Mouse (Mus musculus) hindbrain, embryonic 14.5 days (tissue): ENCODE measurements at regions not wholly inside any gene's neighbourhood (a gene's known extent, or its start where the extent isn't known, plus 50 kb on each side); places are given as distances from the start of the nearest gene placed in this dataset.

ENCODE experiments used
- ATAC-seq: fragments of 200-750 bp; cut with Nextera tagmentation; 2 replicates; pipeline ENCODE4 v1.8.0; 2017; ENCODE audit warnings: moderate number of reproducible peaks, mild to moderate bottlenecking, moderate TSS enrichment, moderate library complexity; ENCODE audit not compliant: low FRiP score
- DNase-seq: peaks from one replicate; pipeline ENCODE4 v3.0.0-alpha.2; 2015; ENCODE audit warnings: low spot score
- H3K27ac ChIP-seq: fragments of 300-500 bp; sonication (generic); 2 replicates; pipeline ENCODE4 v1.5.1; 2014; ENCODE audit warnings: mild to moderate bottlenecking, moderate library complexity
- H3K27me3 ChIP-seq: fragments of 300-500 bp; sonication (generic); 2 replicates; pipeline ENCODE4 v1.6.1; 2014; ENCODE audit warnings: mild to moderate bottlenecking, low read length, mixed read lengths; ENCODE audit not compliant: control insufficient read depth, insufficient read depth
- H3K36me3 ChIP-seq: fragments of 300-500 bp; sonication (generic); replicated peaks from 2 replicates; pipeline ENCODE4 v1.6.1; 2014; ENCODE audit not compliant: control insufficient read depth, insufficient read depth
- H3K4me1 ChIP-seq: fragments of 300-500 bp; sonication (generic); replicated peaks from 2 replicates; pipeline ENCODE4 v1.6.1; 2014; ENCODE audit warnings: antibody characterized with exemption, low read length, mixed read lengths; ENCODE audit not compliant: control insufficient read depth, insufficient read depth
- H3K4me2 ChIP-seq: fragments of 300-500 bp; sonication (generic); replicated peaks from 2 replicates; pipeline ENCODE4 v1.6.1; 2014; ENCODE audit warnings: mild to moderate bottlenecking, moderate library complexity
- H3K4me3 ChIP-seq: fragments of 300-500 bp; sonication (generic); replicated peaks from 2 replicates; pipeline ENCODE4 v1.5.1; 2014; ENCODE audit warnings: mild to moderate bottlenecking, low read length
- H3K9ac ChIP-seq: fragments of 300-500 bp; sonication (generic); 2 replicates; pipeline ENCODE4 v1.6.1; 2014
- H3K9me3 ChIP-seq: fragments of 300-500 bp; sonication (generic); 2 replicates; pipeline ENCODE4 v1.6.1; 2016; ENCODE audit warnings: low read length; ENCODE audit not compliant: control insufficient read depth
- WGBS: fragments of 180-500 bp; shearing (Covaris S2); extraction: QIAGEN DNeasy Blood & Tissue Kit; methylation state at CpG from one replicate; pipeline ENCODE4 v1.1.7; 2014; 5-methylcytosine and 5-hydroxymethylcytosine counted together

GRCm38 (mm10) chr17:69769002-69769421, 199.9 kb upstream of the Dlgap1 start:
- no peaks in the 10 kb centered on the region for H3K4me1 ChIP-seq
- no peaks in the 10 kb centered on the region for H3K9me3 ChIP-seq
- H3K27ac ChIP-seq = no peak overlapping the region
- 52% methylated on average over 8 of the region's 8 CpGs for WGBS
- no peak overlapping the region for H3K4me3 ChIP-seq
- no peaks in the 10 kb centered on the region for H3K36me3 ChIP-seq
- H3K9ac ChIP-seq = no peak overlapping the region
- no peak for ATAC-seq
- H3K4me2 ChIP-seq = no peak overlapping the region
- no peaks in the 10 kb centered on the region for H3K27me3 ChIP-seq
- DNase-seq = peak; percentile 28

DNA sequence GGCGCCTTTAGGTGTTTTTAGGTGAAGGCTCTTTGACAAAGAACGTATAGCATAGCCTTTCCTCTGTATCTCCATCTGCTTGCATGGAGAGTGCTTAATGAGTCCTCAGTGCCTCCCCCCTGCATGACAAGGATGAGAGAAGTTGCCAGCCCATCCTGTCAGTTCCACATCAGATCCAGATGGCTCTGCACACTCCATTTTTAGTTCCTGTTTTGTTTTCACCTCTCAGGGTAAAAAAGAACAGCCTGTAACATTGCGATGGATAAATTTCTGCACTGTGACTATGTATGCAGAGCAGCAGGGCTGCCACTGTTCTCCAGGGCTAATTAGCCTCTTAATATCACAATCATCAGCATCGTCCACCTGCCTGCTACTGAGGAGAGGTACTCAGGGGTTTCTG, 198.8 kb upstream of the Dlgap1 start:
- H3K4me1 ChIP-seq = no peaks in the 10 kb centered on the region
- H3K4me3 ChIP-seq = no peak overlapping the region
- no peak overlapping the region for H3K27ac ChIP-seq
- DNase-seq (no peak), ATAC-seq (no peak)
- no peaks in the 10 kb centered on the region for H3K9me3 ChIP-seq
- H3K27me3 ChIP-seq = no peaks in the 10 kb centered on the region
- no peak overlapping the region for H3K4me2 ChIP-seq
- H3K9ac ChIP-seq = no peak overlapping the region
- WGBS = 71% methylated on average over 4 of the region's 4 CpGs
- H3K36me3 ChIP-seq = no peaks in the 10 kb centered on the region

- Histone ChIP-seq H3K4me2 (no peak overlapping the region), H3K4me3 (no peak overlapping the region), H3K4me1 (no peaks in the 10 kb centered on the region), H3K9me3 (no peaks in the 10 kb centered on the region), H3K27ac (no peak overlapping the region), H3K27me3 (no peaks in the 10 kb centered on the region), H3K9ac (no peak overlapping the region), H3K36me3 (no peaks in the 10 kb centered on the region)
- ATAC-seq (no peak), DNase-seq (no peak)
- 100% methylated on average over 1 of the region's 1 CpGs for WGBS
Measured at GRCm38 (mm10) chr17:69781201-69781600, 187.7 kb upstream of the Dlgap1 start.

DNA sequence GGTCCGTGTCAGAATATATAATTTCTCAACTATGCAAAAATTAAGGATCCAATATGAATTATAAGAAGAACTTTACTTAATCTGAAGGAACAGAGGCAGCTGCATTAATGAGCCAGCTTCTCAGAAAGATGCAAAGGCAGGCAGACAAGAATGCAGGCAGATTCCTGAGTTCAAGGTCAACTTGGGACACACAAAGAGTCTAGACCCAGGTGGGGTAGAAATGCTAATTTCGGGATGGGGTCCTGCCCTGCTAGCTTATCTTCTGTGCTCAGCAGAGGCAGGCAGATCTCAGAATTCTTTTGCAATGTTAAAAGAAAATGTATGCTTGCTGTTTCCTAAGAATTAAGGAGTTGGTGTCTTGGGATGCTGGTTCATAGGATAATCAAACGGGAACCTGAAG, 181.9 kb upstream of the Dlgap1 start:
- DNase-seq = no peak
- 90% methylated on average over 3 of the region's 3 CpGs for WGBS

DNA sequence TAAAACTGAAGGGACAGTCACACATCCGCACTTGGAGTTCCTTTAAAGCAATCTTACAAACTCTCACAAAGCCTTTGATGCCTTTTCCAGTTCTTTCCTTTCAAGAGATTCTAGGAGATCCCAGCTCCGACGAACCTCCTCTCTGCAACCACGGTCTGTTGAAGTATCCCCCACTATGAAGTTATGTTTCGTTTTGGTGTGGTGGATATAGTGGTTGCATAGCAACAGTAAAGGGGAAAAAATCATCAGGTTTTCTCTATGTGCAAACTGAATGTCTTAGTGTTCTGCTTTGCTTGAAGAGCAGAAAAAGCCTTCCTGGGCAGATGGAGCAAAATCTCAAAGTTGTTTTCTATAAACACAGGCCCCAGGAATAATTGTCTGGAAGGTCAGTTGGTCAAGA, 147.4 kb upstream of the Dlgap1 start:
- ATAC-seq (no peak), DNase-seq (no peak)
- Histone ChIP-seq H3K9ac (no peak overlapping the region), H3K9me3 (no peaks in the 10 kb centered on the region), H3K27ac (no peak overlapping the region), H3K27me3 (no peaks in the 10 kb centered on the region), H3K4me2 (no peak overlapping the region), H3K4me3 (no peak overlapping the region), H3K4me1 (no peaks in the 10 kb centered on the region), H3K36me3 (no peaks in the 10 kb centered on the region)
- 85% methylated on average over 5 of the region's 5 CpGs for WGBS

More for the DNA sequence above, 181.9 kb upstream of the Dlgap1 start:
- no peaks in the 10 kb centered on the region for H3K9me3 ChIP-seq
- no peaks in the 10 kb centered on the region for H3K36me3 ChIP-seq
- H3K4me3 ChIP-seq = no peak overlapping the region
- ATAC-seq = no peak
- H3K4me2 ChIP-seq = no peak overlapping the region
- H3K27ac ChIP-seq = no peak overlapping the region
- no peaks in the 10 kb centered on the region for H3K4me1 ChIP-seq
- H3K27me3 ChIP-seq = no peaks in the 10 kb centered on the region
- H3K9ac ChIP-seq = no peak overlapping the region

DNA sequence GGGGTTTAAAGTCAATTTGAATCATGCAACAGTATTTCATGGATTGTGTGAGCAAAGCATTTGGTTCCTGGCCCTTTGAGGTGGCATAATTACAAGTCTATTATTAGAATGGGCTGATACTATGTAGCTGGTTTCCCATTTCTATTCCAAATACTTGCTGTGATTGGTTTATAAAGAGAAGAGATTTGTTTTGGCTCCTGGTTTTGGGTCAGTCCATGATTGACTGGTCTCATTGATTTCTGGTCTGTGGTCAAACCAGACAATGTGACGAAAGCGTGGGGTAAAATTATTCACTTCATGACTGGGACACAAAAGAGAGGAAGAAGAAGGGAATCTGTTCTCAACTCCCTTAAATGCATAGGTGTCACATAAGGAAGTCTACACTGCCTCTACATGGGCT, 147.0 kb upstream of the Dlgap1 start:
- H3K9ac ChIP-seq = no peak overlapping the region
- no peak for DNase-seq
- ATAC-seq = no peak
- H3K4me3 ChIP-seq = no peak overlapping the region
- H3K9me3 ChIP-seq = no peaks in the 10 kb centered on the region
- no peak overlapping the region for H3K27ac ChIP-seq
- no peak overlapping the region for H3K4me2 ChIP-seq
- no peaks in the 10 kb centered on the region for H3K4me1 ChIP-seq
- WGBS = 62% methylated on average over 2 of the region's 2 CpGs
- H3K27me3 ChIP-seq = no peaks in the 10 kb centered on the region
- no peaks in the 10 kb centered on the region for H3K36me3 ChIP-seq

DNA sequence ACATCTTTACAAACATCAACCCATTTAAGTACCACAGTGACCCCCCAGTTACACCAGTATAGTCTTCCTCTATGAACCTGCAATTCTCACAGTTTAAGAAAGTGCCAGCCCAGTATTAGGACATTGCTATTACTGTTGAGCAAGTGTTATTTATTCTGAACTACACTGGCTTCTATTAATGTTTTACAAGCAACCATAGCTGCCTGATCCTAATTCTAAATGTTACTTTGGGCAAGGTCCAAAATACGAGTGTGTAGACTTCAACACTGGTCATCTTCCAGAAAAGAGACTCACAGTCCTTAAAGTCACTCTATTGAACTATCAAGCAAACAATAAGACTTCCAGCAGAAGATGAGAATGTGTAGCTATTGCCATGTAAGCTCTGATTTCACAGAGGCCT, 146.0 kb upstream of the Dlgap1 start:
- 69% methylated on average over 1 of the region's 1 CpGs for WGBS
- no peak for ATAC-seq

DNA sequence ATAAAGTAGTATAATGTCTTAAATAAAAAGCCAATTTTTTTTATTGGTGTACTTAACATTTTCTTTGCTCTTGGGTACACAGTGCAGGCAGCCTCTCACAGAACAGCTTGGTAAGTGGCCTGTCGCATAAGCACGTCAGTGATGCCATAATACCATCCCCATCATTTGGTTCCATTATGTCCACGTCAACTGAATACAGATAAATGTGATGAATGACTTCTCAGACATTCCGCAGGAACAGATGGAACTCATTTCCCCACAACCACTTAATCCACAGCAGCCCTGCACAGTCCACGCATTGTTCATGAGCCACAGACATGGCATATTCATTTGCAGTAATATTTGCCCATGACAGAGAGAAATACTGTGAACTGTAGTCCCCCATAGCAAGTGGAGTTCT, 127.6 kb upstream of the Dlgap1 start:
- WGBS = 58% methylated on average over 5 of the region's 5 CpGs
- Histone ChIP-seq H3K4me2 (no peak overlapping the region), H3K4me3 (no peak overlapping the region), H3K27me3 (no peaks in the 10 kb centered on the region), H3K36me3 (no peaks in the 10 kb centered on the region), H3K27ac (no peak overlapping the region), H3K4me1 (no peaks in the 10 kb centered on the region), H3K9me3 (no peaks in the 10 kb centered on the region), H3K9ac (no peak overlapping the region)
- DNase-seq (no peak), ATAC-seq (no peak)

More for the DNA sequence above, 146.0 kb upstream of the Dlgap1 start:
- Histone ChIP-seq H3K27me3 (no peaks in the 10 kb centered on the region), H3K9me3 (no peaks in the 10 kb centered on the region), H3K27ac (no peak overlapping the region), H3K4me1 (no peaks in the 10 kb centered on the region), H3K9ac (no peak overlapping the region), H3K4me2 (no peak overlapping the region), H3K4me3 (no peak overlapping the region), H3K36me3 (no peaks in the 10 kb centered on the region)
- no peak for DNase-seq

DNA sequence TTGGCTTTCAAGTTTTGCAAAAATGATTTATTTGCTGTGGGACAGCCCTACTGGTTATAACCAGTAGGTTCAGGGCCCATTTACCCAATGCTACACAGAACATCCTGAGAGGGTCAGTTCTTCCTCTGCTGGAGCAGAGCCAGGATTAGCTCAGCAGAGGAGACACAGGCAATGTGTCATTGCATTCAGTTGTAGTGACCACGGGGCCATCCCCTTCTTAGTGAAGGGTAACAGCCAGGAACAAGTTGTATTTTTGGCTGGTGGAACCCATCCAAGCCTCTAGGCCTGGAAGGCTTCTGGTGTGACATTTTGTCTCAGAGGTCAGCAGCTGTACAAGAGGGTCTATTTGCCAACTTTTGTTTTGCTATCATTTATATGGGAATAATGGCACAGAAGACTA, 120.6 kb upstream of the Dlgap1 start:
- H3K27me3 ChIP-seq = no peaks in the 10 kb centered on the region
- DNase-seq = no peak
- no peak overlapping the region for H3K4me3 ChIP-seq
- H3K4me2 ChIP-seq = no peak overlapping the region
- H3K27ac ChIP-seq = no peak overlapping the region
- H3K4me1 ChIP-seq = no peaks in the 10 kb centered on the region
- no peak overlapping the region for H3K9ac ChIP-seq
- no peak for ATAC-seq
- WGBS = 43% methylated on average over 1 of the region's 1 CpGs
- no peaks in the 10 kb centered on the region for H3K9me3 ChIP-seq
- no peaks in the 10 kb centered on the region for H3K36me3 ChIP-seq

GRCm38 (mm10) chr17:69850075-69850474, 118.8 kb upstream of the Dlgap1 start:
- no peak overlapping the region for H3K4me3 ChIP-seq
- 6% methylated on average over 1 of the region's 1 CpGs for WGBS
- ATAC-seq (no peak), DNase-seq (no peak)
- no peaks in the 10 kb centered on the region for H3K36me3 ChIP-seq
- no peaks in the 10 kb centered on the region for H3K27me3 ChIP-seq
- H3K27ac ChIP-seq = no peak overlapping the region
- no peaks in the 10 kb centered on the region for H3K4me1 ChIP-seq
- H3K9me3 ChIP-seq = no peaks in the 10 kb centered on the region
- H3K9ac ChIP-seq = no peak overlapping the region
- H3K4me2 ChIP-seq = no peak overlapping the region
